25 mouse cellular contexts compared by ENCODE assay signal in the genomic region with DNA sequence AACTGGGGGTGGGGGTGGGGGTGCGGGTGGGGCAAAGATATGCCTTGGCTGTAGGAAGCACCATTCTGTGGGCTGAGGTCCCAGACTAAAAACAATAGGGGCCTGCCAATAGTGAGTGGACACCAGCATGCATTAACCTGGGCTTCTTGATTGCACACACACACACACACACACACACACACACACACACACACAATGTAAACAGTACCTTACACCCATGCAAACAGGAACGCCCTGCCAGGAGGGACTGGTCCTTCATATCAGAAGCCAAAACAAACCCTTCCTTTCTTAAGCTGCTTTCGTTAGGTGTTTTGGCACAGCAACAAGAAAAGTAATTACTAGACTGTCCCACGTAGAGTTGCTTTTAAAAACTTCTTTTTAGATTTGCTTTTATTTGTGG. TPM values are rescaled to one million over a fixed set of nuclear protein-coding genes. Genes with fewer than 3 reads are reported as not detected.
DNase-seq lines count a peak whose midpoint lies in the region; ATAC-seq and TF ChIP-seq lines count a peak whose summit lies in the region.
"Had no signal": no experiment of that assay in that cellular context is flagged by ENCODE, and none has a peak within 500 bp of the region (broad histone marks: within the 10 kb centered on the region; RNA-seq: fewer than 3 reads in every experiment).

No protein-coding gene starts in this region.

- H3K27ac ChIP-seq in liver, adult 2 months (replicated peaks; ENCODE audit: insufficient read depth, low read depth, low read length) = no peak overlapping the region
- H3K27ac ChIP-seq in liver, embryonic 11.5 days (ENCODE audit: low read depth, low read length) = no peak overlapping the region
- H3K27ac ChIP-seq in stomach, postnatal 0 days (replicated peaks) = no peak overlapping the region
- H3K27ac ChIP-seq: embryonic facial prominence, embryonic 13.5 days; embryonic facial prominence, embryonic 15.5 days; forebrain, embryonic 10.5 days; forebrain, embryonic 12.5 days had no signal

- no peak for TF ChIP-seq CTCF in liver, adult 2 months (IDR thresholded peaks at IDR 0.05; ENCODE audit: low read depth, low read length)
- TF ChIP-seq CTCF in stomach, postnatal 0 days (IDR thresholded peaks at IDR 0.05; ENCODE audit: low read depth) = no peak

- H3K4me2 ChIP-seq in liver, embryonic 11.5 days = no peak overlapping the region
- no peak overlapping the region for H3K4me2 ChIP-seq in stomach, postnatal 0 days (replicated peaks; ENCODE audit: low read depth)
- H3K4me2 ChIP-seq: embryonic facial prominence, embryonic 13.5 days; embryonic facial prominence, embryonic 15.5 days; forebrain, embryonic 12.5 days had no signal

- no peak for ATAC-seq in liver, embryonic 11.5 days (replicated peaks; ENCODE audit: low FRiP score)
- peak; percentile 90 for ATAC-seq in stomach, postnatal 0 days (ENCODE audit: low FRiP score, low TSS enrichment)
- ATAC-seq: forebrain, embryonic 14.5 days had no signal

- no peak overlapping the region for H3K4me3 ChIP-seq in liver, adult 2 months (ENCODE audit: insufficient read depth, low read depth, low read length)
- H3K4me3 ChIP-seq in liver, embryonic 11.5 days (ENCODE audit: low read depth, low read length) = no peak overlapping the region
- H3K4me3 ChIP-seq in stomach, postnatal 0 days (ENCODE audit: low read depth, low read length) = no peak overlapping the region
- H3K4me3 ChIP-seq: embryonic facial prominence, embryonic 13.5 days; embryonic facial prominence, embryonic 15.5 days; erythroblast, embryonic 14.5 days; forebrain, embryonic 10.5 days; forebrain, embryonic 12.5 days had no signal

- TF ChIP-seq POLR2A in liver, adult 2 months (IDR thresholded peaks at IDR 0.05; ENCODE audit: extremely low read depth, insufficient read depth, low read length) = no peak

- H3K9ac ChIP-seq in liver, adult 2 months (ENCODE audit: low read depth, low read length) = no peak overlapping the region
- H3K9ac ChIP-seq in liver, embryonic 11.5 days (ENCODE audit: low read depth, low read length) = no peak overlapping the region
- H3K9ac ChIP-seq in stomach, postnatal 0 days (ENCODE audit: low read length) = no peak overlapping the region
- H3K9ac ChIP-seq: embryonic facial prominence, embryonic 13.5 days; embryonic facial prominence, embryonic 15.5 days; forebrain, embryonic 12.5 days had no signal

- peaks cover 2% of the 10 kb centered on the region; the same call in 1 of the 2 replicates for H3K4me1 ChIP-seq in liver, adult 2 months (ENCODE audit: control insufficient read depth, insufficient read depth, low read length)
- no peaks in the 10 kb centered on the region for H3K4me1 ChIP-seq in liver, embryonic 11.5 days (replicated peaks; ENCODE audit: control insufficient read depth, insufficient read depth, low read length)
- H3K4me1 ChIP-seq in stomach, postnatal 0 days (replicated peaks; ENCODE audit: control insufficient read depth, insufficient read depth) = no peaks in the 10 kb centered on the region

- H3K79me2 ChIP-seq in liver, adult 2 months (ENCODE audit: control insufficient read depth, insufficient read depth, low read length) = no peaks in the 10 kb centered on the region

- H3K36me3 ChIP-seq in liver, adult 2 months (ENCODE audit: control insufficient read depth, insufficient read depth, low read length) = no peaks in the 10 kb centered on the region
- H3K36me3 ChIP-seq in liver, embryonic 11.5 days (ENCODE audit: control insufficient read depth, insufficient read depth, low read length) = no peaks in the 10 kb centered on the region
- H3K36me3 ChIP-seq in stomach, postnatal 0 days (ENCODE audit: control insufficient read depth, insufficient read depth, low read length) = no peaks in the 10 kb centered on the region
- H3K36me3 ChIP-seq: embryonic facial prominence, embryonic 13.5 days; embryonic facial prominence, embryonic 15.5 days; forebrain, embryonic 10.5 days; forebrain, embryonic 12.5 days had no signal

- WGBS in liver, adult 2 months = 37% methylated on average over 4 of the region's 4 CpGs
- 72% methylated on average over 4 of the region's 4 CpGs for WGBS in liver, embryonic 11.5 days
- WGBS in stomach, postnatal 0 days = 59% methylated on average over 4 of the region's 4 CpGs

- TF ChIP-seq EP300 in stomach, postnatal 0 days (optimal IDR thresholded peaks at IDR 0.05) = no peak

- peak; percentile 34 for DNase-seq in liver, adult 2 months (ENCODE audit: extremely low read depth, low read depth, low spot score)
- no peak for DNase-seq in liver, embryonic 11.5 days (ENCODE audit: low spot score)
- DNase-seq in lung, postnatal 36 days = peak; percentile 15
- DNase-seq in lung, postnatal 10 days = no peak
- peak; percentile 63 for DNase-seq in stomach, postnatal 0 days (ENCODE audit: low spot score)
- no peak for DNase-seq in layer of hippocampus, adult 11-12 months (ENCODE audit: low spot score)
- DNase-seq: adrenal gland, adult 2 months; adrenal gland, postnatal 10 days; adrenal gland, postnatal 25 days; cerebellum, adult 11 months; cerebellum, adult 18-20 months; cerebellum, adult 8-10 months; cerebellum, adult 9-11 months; cerebellum, postnatal 14 days; cerebellum, postnatal 36 days; embryo, embryonic 11 days had no signal

- no peaks in the 10 kb centered on the region for H3K27me3 ChIP-seq in liver, adult 2 months (ENCODE audit: control insufficient read depth, insufficient read depth, low read length)
- H3K27me3 ChIP-seq in liver, embryonic 11.5 days (replicated peaks; ENCODE audit: control insufficient read depth, insufficient read depth, low read length) = peaks cover 18% of the 10 kb centered on the region
- no peaks in the 10 kb centered on the region for H3K27me3 ChIP-seq in stomach, postnatal 0 days (ENCODE audit: control insufficient read depth, insufficient read depth, low read length)
- H3K27me3 ChIP-seq: embryonic facial prominence, embryonic 13.5 days; embryonic facial prominence, embryonic 15.5 days had no signal

- no peaks in the 10 kb centered on the region for H3K9me3 ChIP-seq in liver, embryonic 11.5 days (ENCODE audit: control insufficient read depth, low read length)
- H3K9me3 ChIP-seq in stomach, postnatal 0 days (ENCODE audit: control insufficient read depth, low read length) = no peaks in the 10 kb centered on the region
- H3K9me3 ChIP-seq: embryonic facial prominence, embryonic 13.5 days; embryonic facial prominence, embryonic 15.5 days; forebrain, embryonic 10.5 days; forebrain, embryonic 12.5 days had no signal

RNA-seq across cellular contexts. Expression of a gene that starts 4.1 kb away (rescaled TPM):
- 1.1 and 1.3 TPM in 2 replicates for total RNA-seq in liver, adult 2 months (2014; rRNA removed)
- polyA plus RNA-seq in liver, adult 2 months (2012; rRNA removed) = 0.33 and 0.57 TPM in 2 replicates
- 6.1 and 6.2 TPM in 2 replicates for polyA plus RNA-seq in liver, embryonic 11.5 days (2014; fragmentation: Nextera tagmentation; extraction: Ambion mirVana)
- polyA plus RNA-seq in stomach, postnatal 0 days (2015; fragmentation: Nextera tagmentation; extraction: Ambion mirVana) = 7.2 and 8.9 TPM in 2 replicates
- total RNA-seq: common myeloid progenitor, adult 5-6 weeks; MEL had no signal
- polyA plus RNA-seq: C2C12; erythroblast, embryonic 14.5 days had no signal

Comparison
In these comparisons a context has a peak if more than half of its experiments do, and no peak if none do; other contexts are left out.
1. DNase-seq: peak in liver, adult 2 months (single experiment), lung, postnatal 36 days (single experiment) and stomach, postnatal 0 days (single experiment); none in liver, embryonic 11.5 days (single experiment), lung, postnatal 10 days (single experiment) and layer of hippocampus, adult 11-12 months (single experiment).